Mouse (Mus musculus): ENCODE results near the gene Fam213b.

Fam213b gene

DNA sequence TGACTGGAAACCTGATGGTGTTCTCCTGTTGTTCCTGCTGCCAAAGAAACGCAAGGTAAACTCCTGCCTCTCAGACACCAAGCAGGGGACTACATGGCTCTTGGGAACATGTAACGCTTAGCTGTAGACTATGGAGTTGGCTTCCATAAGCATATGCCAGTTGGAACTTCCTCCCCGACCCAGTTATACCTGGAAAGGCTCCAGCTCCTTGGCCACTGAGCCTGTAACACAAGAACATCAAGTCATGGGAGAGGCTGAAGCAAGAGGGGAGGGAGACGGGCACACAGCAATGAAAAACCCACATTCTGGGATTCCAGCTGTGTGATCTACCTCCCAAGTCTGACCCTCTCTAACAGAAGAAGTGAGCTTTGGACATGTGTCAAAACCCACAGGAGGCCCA is 23.4 kb upstream of the Fam213b start:
- DNase-seq, result no peak

GRCm38 (mm10) chr4:154916662-154917061 is 17.7 kb upstream of the Fam213b start:
- no peak for DNase-seq

DNA sequence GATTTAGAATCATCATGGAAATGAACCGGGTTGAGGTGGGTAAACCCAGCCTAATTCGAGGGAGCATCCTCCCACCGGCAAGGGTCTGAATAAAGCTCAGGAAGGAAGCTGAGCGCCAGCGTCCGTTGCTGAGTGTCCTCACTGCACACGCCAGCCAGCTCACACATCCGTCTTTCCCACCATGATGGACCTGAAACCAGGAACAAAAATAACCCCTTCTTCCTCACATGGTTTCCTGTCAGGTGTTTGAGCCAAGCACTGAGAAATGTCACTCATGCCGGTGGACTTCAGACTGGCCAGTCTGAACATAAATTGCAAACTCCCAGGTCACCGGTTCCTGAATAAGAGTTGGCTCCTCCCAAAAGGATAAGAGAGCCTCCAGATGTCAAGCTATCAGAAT is 16.4 kb upstream of the Fam213b start:
- DNase-seq, result no peak

DNA sequence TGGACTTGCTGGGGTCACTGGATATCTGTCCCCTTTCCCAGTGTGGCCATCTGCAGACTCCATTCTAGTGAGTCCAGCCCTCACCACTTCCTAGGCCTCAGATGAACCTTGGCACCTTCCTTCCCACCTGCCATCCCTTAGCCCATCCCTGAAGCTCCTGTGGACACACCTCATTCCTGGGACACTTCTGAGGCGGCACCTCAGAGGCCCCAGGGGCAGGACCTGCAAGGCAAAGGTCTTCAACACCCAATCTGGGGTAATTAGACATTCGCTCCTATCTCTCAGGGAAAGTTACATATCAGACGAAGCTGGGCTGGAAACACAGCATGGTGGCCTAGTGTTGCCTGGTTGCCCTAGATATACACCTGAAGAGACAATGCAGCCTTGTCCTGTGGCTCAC is 15.8 kb upstream of the Fam213b start:
- DNase-seq, result no peak

GRCm38 (mm10) chr4:154914252-154914651 is 15.3 kb upstream of the Fam213b start:
- DNase-seq, result no peak

GRCm38 (mm10) chr4:154913845-154914244 is 14.9 kb upstream of the Fam213b start:
- no peak for DNase-seq

DNA sequence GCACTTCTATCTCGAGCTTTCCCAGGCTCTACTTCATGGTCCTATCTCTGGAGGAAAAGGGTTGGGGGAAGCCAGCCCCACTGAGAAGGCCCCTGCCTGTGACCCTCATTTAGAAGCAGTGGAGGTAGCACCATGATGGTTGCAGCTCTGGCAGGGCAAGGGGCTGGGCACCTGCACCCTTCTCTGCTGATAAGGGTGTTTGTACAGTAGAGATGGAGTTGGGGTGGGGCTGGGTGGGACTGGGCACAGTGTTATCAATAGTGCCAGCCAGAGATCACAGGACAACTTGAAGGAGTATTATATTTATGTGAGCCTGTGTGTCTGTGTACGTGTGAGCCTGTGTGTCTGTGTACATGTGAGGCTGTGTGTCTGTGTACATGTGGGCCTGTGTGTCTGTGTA is 12.7 kb upstream of the Fam213b start:
- DNase-seq, result no peak

- DNase-seq, result peak; percentile 66
Observed at GRCm38 (mm10) chr4:154910606-154911522, 11.9 kb upstream of the Fam213b start.

- DNase-seq, result no peak
Observed at GRCm38 (mm10) chr4:154908490-154908889, 9.6 kb upstream of the Fam213b start.

GRCm38 (mm10) chr4:154907833-154908232 is 8.9 kb upstream of the Fam213b start:
- DNase-seq, result peak; percentile 91

DNA sequence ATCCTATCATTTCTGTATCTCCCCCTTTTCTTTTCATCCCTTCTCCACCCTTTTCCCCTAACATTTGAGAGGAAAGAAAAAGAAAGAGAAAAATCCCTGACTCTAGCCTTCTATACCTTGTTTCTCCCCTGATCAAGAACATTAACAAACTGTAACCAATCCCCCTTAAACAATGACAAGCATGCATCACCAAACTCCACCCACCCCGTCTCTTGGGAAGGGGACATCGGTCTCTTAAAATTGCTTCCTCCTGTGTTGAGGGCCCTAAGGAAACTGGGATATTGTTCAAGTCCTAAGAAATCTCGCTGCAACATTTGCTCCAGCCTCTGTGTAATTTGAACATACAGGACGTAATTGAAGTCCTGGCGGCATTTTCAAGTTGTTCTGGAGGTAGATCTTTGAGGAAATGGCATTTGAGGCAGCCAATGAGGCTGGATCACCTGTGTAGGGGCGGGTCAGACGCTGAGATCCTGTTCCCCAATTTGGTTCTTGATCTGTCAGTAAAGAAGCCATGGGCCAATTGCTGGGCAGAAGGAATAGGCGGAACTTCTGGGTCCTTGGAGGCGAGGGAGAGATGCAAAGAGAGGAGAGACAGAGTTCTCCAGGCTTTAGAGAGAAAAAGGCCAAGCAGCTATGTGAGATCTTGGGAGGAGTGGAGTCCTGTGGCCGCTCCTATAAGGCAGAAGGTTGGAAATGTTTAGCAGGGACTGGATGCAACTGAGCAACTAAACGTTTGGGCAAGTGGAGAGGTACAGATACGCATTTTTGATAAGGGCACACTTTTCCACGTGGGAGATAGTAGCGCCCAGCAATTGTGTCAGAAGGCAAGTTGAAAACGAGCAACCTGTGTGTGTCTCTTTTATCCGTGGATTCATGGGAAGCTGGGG is 5.5 kb upstream of the Fam213b start:
- DNase-seq, result peak; percentile 94

DNA sequence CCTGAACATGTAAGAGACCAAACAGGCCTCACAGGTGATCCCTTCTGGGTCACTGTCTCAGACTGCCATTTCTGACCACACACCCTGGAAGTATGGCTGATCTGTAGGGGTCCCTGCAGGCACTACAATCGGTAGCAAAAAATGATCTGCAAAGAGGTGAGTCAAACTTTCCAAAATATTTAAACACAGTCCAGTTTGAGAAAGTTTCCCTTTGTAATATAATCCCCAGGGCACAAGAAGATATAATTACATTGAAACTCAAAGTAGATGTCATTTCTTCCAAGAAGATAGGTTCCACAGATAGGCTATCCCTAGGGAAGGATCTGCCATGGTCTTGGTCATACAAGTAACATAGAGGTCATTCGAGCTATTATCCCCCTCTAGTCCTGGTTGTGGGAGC is 3.4 kb upstream of the Fam213b start:
- DNase-seq, result no peak

DNA sequence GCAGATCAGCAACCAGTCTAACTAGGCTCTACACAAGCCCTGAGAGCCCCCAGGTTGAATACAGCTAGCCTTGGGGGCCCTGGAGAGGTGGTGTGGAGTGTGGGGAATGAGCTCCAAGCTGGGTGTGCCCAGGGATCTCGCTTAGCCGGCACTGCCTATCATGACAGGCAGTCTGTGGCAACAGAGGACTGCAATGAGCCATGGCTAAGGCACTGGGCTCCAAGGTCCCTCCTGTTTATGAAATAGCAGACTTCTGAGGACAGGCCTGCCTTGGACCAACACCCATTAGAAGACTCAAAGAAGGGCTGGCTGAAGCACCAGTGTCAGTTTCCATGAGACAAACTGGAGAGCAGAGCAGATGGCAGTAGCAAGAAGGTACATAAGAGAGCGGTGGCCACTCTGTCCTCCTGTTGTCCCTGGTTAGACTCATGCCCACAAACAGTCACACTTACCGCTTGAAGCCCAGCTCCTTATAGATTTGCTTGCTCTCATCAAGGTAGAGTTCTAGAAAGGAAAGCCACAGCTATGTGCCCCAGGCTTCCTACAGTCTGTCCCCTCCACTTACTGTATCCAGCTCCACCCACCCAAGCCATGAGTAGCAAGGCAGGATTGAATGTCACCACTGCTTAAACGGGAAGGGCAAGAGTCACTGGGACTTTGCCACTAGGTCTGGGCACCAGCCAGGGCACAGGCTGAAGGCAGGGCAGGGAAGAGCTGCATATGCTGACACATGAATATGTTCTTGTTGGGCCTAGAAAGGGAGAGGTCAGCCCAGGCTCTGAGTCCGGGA is 1.1 kb downstream of the Fam213b start:
- DNase-seq, result no peak

DNA sequence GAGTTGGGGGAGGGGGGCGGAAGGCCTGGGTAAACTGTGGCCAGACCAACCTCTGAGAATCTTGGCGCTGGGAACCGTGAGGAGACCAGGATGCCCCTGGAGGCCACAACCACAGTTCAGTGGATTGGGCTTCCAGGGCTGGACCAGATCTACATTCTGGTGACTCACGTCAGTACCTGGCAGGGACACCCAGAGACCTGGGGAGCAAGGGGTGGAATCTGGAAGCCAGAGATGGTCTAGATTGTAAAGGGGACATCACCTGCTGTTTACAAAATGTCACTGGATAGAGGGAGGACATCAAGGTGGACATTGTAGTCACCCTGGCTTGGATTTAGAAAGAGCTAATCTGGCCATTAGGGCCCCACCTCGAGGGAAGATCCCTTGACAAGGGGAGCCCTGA is 3.4 kb downstream of the Fam213b start:
- DNase-seq, result no peak

GRCm38 (mm10) chr4:154890887-154891286 is 8.0 kb downstream of the Fam213b start:
- peak; percentile 17 for DNase-seq

DNA sequence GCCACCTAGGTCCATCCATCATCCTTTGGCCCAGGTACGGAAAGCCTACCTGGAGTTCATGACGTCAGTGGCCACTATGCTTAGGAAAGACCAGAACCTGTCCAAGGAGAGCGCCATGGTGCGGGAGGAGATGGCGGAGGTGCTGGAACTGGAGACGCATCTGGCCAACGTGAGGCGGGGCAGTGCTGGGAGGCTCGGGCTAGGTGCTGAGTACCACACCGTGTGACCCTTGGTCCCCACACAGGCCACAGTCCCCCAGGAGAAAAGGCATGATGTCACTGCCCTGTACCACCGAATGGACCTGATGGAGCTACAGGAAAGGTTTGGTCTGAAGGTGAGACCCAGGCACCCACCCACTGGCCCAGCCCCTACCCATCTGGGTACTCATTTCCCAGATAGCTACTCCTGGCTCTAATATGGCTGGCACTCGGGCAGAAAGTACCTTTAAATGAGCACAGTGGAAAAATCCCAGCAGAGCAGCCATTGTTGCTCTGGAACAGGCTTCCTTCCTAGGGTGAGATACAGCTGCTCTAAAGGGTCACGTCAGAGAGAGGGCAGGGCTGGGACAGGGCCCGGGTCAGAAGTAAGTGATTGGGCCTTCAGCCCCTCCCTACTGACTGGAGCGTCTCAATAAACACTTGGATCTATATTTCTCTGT is 11.2 kb downstream of the Fam213b start:
- no peak for DNase-seq

GRCm38 (mm10) chr4:154886876-154887592 is 11.9 kb downstream of the Fam213b start:
- DNase-seq, result no peak

- DNase-seq, result no peak
Observed at GRCm38 (mm10) chr4:154885416-154885815, 13.5 kb downstream of the Fam213b start.

- DNase-seq, result no peak
Observed at GRCm38 (mm10) chr4:154882014-154882659, 16.8 kb downstream of the Fam213b start.

DNA sequence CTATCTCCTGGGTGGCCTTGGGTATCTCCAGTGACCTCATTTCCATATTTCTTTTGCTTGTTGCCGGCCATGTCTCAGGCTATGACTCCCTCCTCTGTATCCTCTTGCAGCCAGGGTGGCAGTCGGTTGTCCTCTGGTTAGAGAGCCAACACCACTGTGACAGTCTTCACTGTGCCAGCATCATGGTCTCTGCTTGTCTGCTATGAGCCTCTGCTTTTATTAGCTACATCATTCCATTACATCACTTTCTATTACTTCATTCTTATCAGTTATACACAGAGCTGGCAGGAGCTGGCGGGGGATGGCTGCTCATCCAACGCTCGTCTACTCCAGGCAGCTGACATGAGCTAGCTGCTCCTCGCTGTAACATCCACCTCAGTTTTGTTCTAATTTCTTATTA is 18.2 kb downstream of the Fam213b start:
- DNase-seq, result no peak

All from lung, postnatal 36 days (tissue).